27 mouse cellular contexts compared by ENCODE assay signal in the genomic region with DNA sequence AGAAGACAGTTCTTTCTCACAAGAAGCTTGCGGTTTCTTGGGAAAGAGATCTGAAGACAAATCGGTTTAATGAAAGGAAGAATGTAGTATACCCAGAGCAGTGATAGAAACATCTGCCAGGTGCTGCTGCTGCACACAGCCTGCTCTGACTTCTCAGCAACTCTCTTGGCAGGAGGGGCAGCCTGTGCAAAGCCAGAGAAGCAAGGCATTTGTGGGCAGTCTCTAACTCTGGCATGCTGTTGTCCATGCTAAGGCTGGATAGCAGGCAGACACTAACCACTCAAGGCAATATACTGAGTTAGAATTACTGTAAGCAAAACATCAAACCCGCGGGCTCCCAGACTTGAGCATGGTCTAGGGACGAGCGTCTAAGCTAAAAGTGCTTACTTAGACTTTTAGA. TPM values are rescaled to one million over a fixed set of nuclear protein-coding genes. Genes with fewer than 3 reads are reported as not detected.
"Had no signal": no experiment of that assay in that cellular context is flagged by ENCODE, and none has a peak within 500 bp of the region (broad histone marks: within the 10 kb centered on the region; RNA-seq: fewer than 3 reads in every experiment).

No protein-coding gene starts in this region.

- H3K4me2 ChIP-seq: limb, embryonic 13.5 days; liver, embryonic 12.5 days; liver, embryonic 15.5 days; lung, embryonic 15.5 days; neural tube, embryonic 12.5 days; neural tube, embryonic 15.5 days had no signal

- H3K27me3 ChIP-seq: limb, embryonic 13.5 days; liver, embryonic 12.5 days; liver, embryonic 15.5 days; lung, embryonic 15.5 days; megakaryocyte, embryonic 14.5 days; neural tube, embryonic 12.5 days; neural tube, embryonic 15.5 days had no signal

- H3K9me3 ChIP-seq: limb, embryonic 10.5 days; limb, embryonic 13.5 days; liver, embryonic 12.5 days; liver, embryonic 15.5 days; lung, embryonic 15.5 days; megakaryocyte, embryonic 14.5 days; midbrain, embryonic 10.5 days; neural tube, embryonic 12.5 days; neural tube, embryonic 15.5 days had no signal

- H3K4me3 ChIP-seq: layer of hippocampus, adult 2 months; limb, embryonic 10.5 days; limb, embryonic 13.5 days; liver, embryonic 12.5 days; liver, embryonic 15.5 days; lung, embryonic 15.5 days; megakaryocyte, embryonic 14.5 days; midbrain, embryonic 10.5 days; neural tube, embryonic 12.5 days; neural tube, embryonic 15.5 days had no signal

- H3K36me3 ChIP-seq: liver, embryonic 15.5 days; neural tube, embryonic 15.5 days had no signal

- DNase-seq: kidney, adult 2 months; kidney, postnatal 25 days; layer of hippocampus, adult 9-11 months; liver; lung, adult 18-20 months; lung, postnatal 10 days; lung, postnatal 36 days; midbrain, embryonic 14.5 days; right cerebral cortex, adult 18-20 months; right cerebral cortex, postnatal 14 days; right cerebral cortex, postnatal 4 days had no signal

- H3K27ac ChIP-seq: kidney, postnatal 0 days; layer of hippocampus, adult 2 months; limb, embryonic 10.5 days; limb, embryonic 13.5 days; liver, embryonic 12.5 days; liver, embryonic 15.5 days; lung, embryonic 15.5 days; neural tube, embryonic 12.5 days; neural tube, embryonic 15.5 days had no signal

- H3K4me1 ChIP-seq: neural tube, embryonic 12.5 days; neural tube, embryonic 15.5 days had no signal

- ATAC-seq: intestine, postnatal 0 days; liver, embryonic 12.5 days had no signal

- H3K9ac ChIP-seq: limb, embryonic 13.5 days; liver, embryonic 12.5 days; liver, embryonic 15.5 days; lung, embryonic 15.5 days; neural tube, embryonic 12.5 days; neural tube, embryonic 15.5 days had no signal

RNA-seq across cellular contexts. Expression of gene Trim69, which starts 0.8 kb away (rescaled TPM):
- polyA plus RNA-seq: intestine, embryonic 14.5 days; kidney, adult 2 months; kidney, embryonic 14.5 days; kidney, postnatal 0 days; limb, embryonic 13.5 days; liver, embryonic 12.5 days; liver, embryonic 15.5 days; lung, embryonic 15.5 days; midbrain, embryonic 10.5 days; midbrain, embryonic 14.5 days; neural tube, embryonic 12.5 days; neural tube, embryonic 15.5 days had no signal

RNA-seq across cellular contexts. Expression of gene Patl2, which starts 26.3 kb away (rescaled TPM):
- polyA plus RNA-seq: intestine, embryonic 14.5 days; kidney, adult 2 months; kidney, embryonic 14.5 days; limb, embryonic 10.5 days; limb, embryonic 13.5 days; lung, embryonic 15.5 days; midbrain, embryonic 10.5 days; midbrain, embryonic 14.5 days; neural tube, embryonic 12.5 days; neural tube, embryonic 15.5 days; stomach, embryonic 16.5 days had no signal

RNA-seq across cellular contexts. Expression of gene Terb2, which starts 26.4 kb away (rescaled TPM):
- polyA plus RNA-seq: intestine, embryonic 14.5 days; intestine, postnatal 0 days; kidney, adult 2 months; kidney, embryonic 14.5 days; kidney, postnatal 0 days; large intestine, adult 2 months; limb, embryonic 10.5 days; limb, embryonic 13.5 days; liver, embryonic 12.5 days; liver, embryonic 15.5 days; lung, embryonic 15.5 days; midbrain, embryonic 10.5 days; midbrain, embryonic 14.5 days; neural tube, embryonic 12.5 days; neural tube, embryonic 15.5 days; stomach, embryonic 16.5 days had no signal
